Mouse (Mus musculus) Patski (cell line): ENCODE measurements around the gene Ubl7. TPM values are rescaled to one million over a fixed set of nuclear protein-coding genes. Genes with fewer than 3 reads are reported as not detected.

Experiments
- ATAC-seq: fragments of 100-300 bp; one replicate; pipeline ENCODE4 v1.8.0; 2021
- CTCF ChIA-PET: fragments of 350-600 bp; sonication (Branson Sonifier 250); formaldehyde crosslinking; loops from one replicate; lab custom pipeline; 2022; ENCODE audit warnings: inconsistent platforms; lab: Charles Lee
- POLR2A ChIA-PET: fragments of 350-600 bp; sonication (Branson Sonifier 250); formaldehyde crosslinking; loops from one replicate; lab custom pipeline; 2022; ENCODE audit warnings: antibody characterized with exemption, inconsistent platforms; lab: Charles Lee
- DNase-seq: peaks from one replicate; pipeline ENCODE4 v3.0.0-alpha.2; 2011; ENCODE audit warnings: low read depth, low spot score
- H3K27me3 ChIP-seq: fragments of 371-371 bp; one replicate; pipeline ENCODE4 v1.5.1; 2021
- CTCF ChIP-seq: fragments of 100-300 bp; IDR thresholded peaks from one replicate; pipeline ENCODE4 v1.5.1; 2021
- in situ Hi-C: fragments of 300-500 bp; cut with MboI; formaldehyde crosslinking; loops from 3 replicates; pipeline ENCODE4 v1.11.1; 2018; ENCODE audit warnings: low pct_unique_long_range_greater_than_20kb, mixed read lengths
- polyA plus RNA-seq: library from polyadenylated mRNA; unstranded; gene quantifications from one replicate; pipeline ENCODE4 v1.2.3, GENCODE M21; 2021

Ubl7 gene
- polyA plus RNA-seq, 1 experiment from 2014 or later, result 87.3 TPM

- CTCF ChIA-PET, result interaction anchor here (1.4 kb wide), 2 partner anchors 28 to 45 kb away, joined by 4 read pairs; no protein-coding TSS in a partner anchor
- POLR2A ChIA-PET, result no interaction called here
- DNase-seq, result no peak
- no peak for ATAC-seq
- in situ Hi-C loops, result no loop called here
- no peak for TF ChIP-seq CTCF
- no peaks in the 10 kb centered on the region for H3K27me3 ChIP-seq
Observed at GRCm38 (mm10) chr9:57907206-57907605, 3.6 kb upstream of the Ubl7 start.

- DNase-seq (no peak), ATAC-seq (no peak)
- in situ Hi-C loops, result no loop called here
- CTCF ChIA-PET, result interaction anchor here (1.2 to 1.4 kb wide), 2 partner anchors 19 to 153 kb away, joined by 3 read pairs; no protein-coding TSS in a partner anchor
- H3K27me3 ChIP-seq, result no peaks in the 10 kb centered on the region
- POLR2A ChIA-PET, result interaction anchor here (0.6 kb wide), 1 partner anchor 86 kb away, joined by 4 read pairs; no protein-coding TSS in a partner anchor
- no peak for TF ChIP-seq CTCF
Observed at GRCm38 (mm10) chr9:57912571-57912970, 1.8 kb downstream of the Ubl7 start.

GRCm38 (mm10) chr9:57921491-57922060 lies 10.8 kb downstream of the Ubl7 start:
- no peak for ATAC-seq
- CTCF ChIA-PET, result interaction anchor here (0.8 kb wide), 1 partner anchor 72 kb away, joined by 3 read pairs; no protein-coding TSS in a partner anchor
- no peaks in the 10 kb centered on the region for H3K27me3 ChIP-seq
- in situ Hi-C loops, result no loop called here
- DNase-seq, result no peak
- TF ChIP-seq CTCF, result no peak
- POLR2A ChIA-PET, result interaction anchor here (0.9 to 1.3 kb wide), 2 partner anchors 9 to 10 kb away, joined by 3 read pairs; no protein-coding TSS in a partner anchor

GRCm38 (mm10) chr9:57922381-57922780 lies 11.6 kb downstream of the Ubl7 start:
- DNase-seq (no peak), ATAC-seq (no peak)
- CTCF ChIA-PET, result interaction anchor here (0.8 kb wide), 1 partner anchor 71 kb away, joined by 3 read pairs; no protein-coding TSS in a partner anchor
- TF ChIP-seq CTCF, result no peak
- H3K27me3 ChIP-seq, result no peaks in the 10 kb centered on the region
- in situ Hi-C loops, result no loop called here
- POLR2A ChIA-PET, result interaction anchor here (0.7 to 1.3 kb wide), 3 partner anchors 8 to 11 kb away, joined by 3 read pairs; no protein-coding TSS in a partner anchor

- ChIA-PET CTCF (no interaction called here), POLR2A (no interaction called here)
- ATAC-seq (no peak), DNase-seq (no peak)
- no peak for TF ChIP-seq CTCF
- no peaks in the 10 kb centered on the region for H3K27me3 ChIP-seq
- in situ Hi-C loops, result no loop called here
Observed at GRCm38 (mm10) chr9:57923046-57923445, 12.3 kb downstream of the Ubl7 start.

- no peaks in the 10 kb centered on the region for H3K27me3 ChIP-seq
- ChIA-PET CTCF (interaction anchor here (0.8 to 17.8 kb wide), 4 partner anchors 13 to 72 kb away, joined by 3 to 311 read pairs (median 3); no protein-coding TSS in a partner anchor), POLR2A (interaction anchor here (0.6 to 1.3 kb wide), 4 partner anchors 9 to 25 kb away, joined by 3 to 4 read pairs (median 3); partner anchors contain the start of gene Ubl7)
- DNase-seq (no peak), ATAC-seq (no peak)
- TF ChIP-seq CTCF, result no peak
- in situ Hi-C loops, result loop anchor here (10.0 kb wide), 1 partner anchor 284 kb away; no protein-coding TSS in a partner anchor
Observed at GRCm38 (mm10) chr9:57931166-57931767, 20.5 kb downstream of the Ubl7 start.

- in situ Hi-C loops, result loop anchor here (10.0 kb wide), 1 partner anchor 283 kb away; no protein-coding TSS in a partner anchor
- H3K27me3 ChIP-seq, result no peaks in the 10 kb centered on the region
- DNase-seq (no peak), ATAC-seq (no peak)
- POLR2A ChIA-PET, result interaction anchor here (0.6 to 1.2 kb wide), 2 partner anchors 10 to 24 kb away, joined by 3 to 4 read pairs; no protein-coding TSS in a partner anchor
- CTCF ChIA-PET, result interaction anchor here (1.2 to 17.8 kb wide), 3 partner anchors 14 to 73 kb away, joined by 3 to 311 read pairs (median 3); no protein-coding TSS in a partner anchor
- TF ChIP-seq CTCF, result no peak
Observed at GRCm38 (mm10) chr9:57932253-57932652, 21.5 kb downstream of the Ubl7 start.

- no peak for TF ChIP-seq CTCF
- in situ Hi-C loops, result loop anchor here (10.0 kb wide), 1 partner anchor 282 kb away; no protein-coding TSS in a partner anchor
- ChIA-PET CTCF (interaction anchor here (17.8 kb wide), 1 partner anchor 60 kb away, joined by 311 read pairs; no protein-coding TSS in a partner anchor), POLR2A (interaction anchor here (1.2 kb wide), 2 partner anchors 23 to 62 kb away, joined by 3 to 4 read pairs; no protein-coding TSS in a partner anchor)
- no peaks in the 10 kb centered on the region for H3K27me3 ChIP-seq
- DNase-seq (no peak), ATAC-seq (no peak)
Observed at GRCm38 (mm10) chr9:57932831-57933602, 22.2 kb downstream of the Ubl7 start.

- no peaks in the 10 kb centered on the region for H3K27me3 ChIP-seq
- in situ Hi-C loops, result loop anchor here (5.0 to 10.0 kb wide), 3 partner anchors 56 to 279 kb away; no protein-coding TSS in a partner anchor
- POLR2A ChIA-PET, result interaction anchor here (1.1 to 3.0 kb wide), 4 partner anchors 54 to 62 kb away, joined by 3 to 12 read pairs (median 6); no protein-coding TSS in a partner anchor
- no peak for ATAC-seq
- no peak for DNase-seq
- no peak for TF ChIP-seq CTCF
- CTCF ChIA-PET, result interaction anchor here (0.7 to 17.8 kb wide), 21 partner anchors 8 to 202 kb away, joined by 3 to 311 read pairs (median 4); partner anchors contain the start of gene Ubl7
Observed at GRCm38 (mm10) chr9:57935683-57936437, 25.1 kb downstream of the Ubl7 start.
